Mouse (Mus musculus) granulocyte monocyte progenitor cell, adult 5-6 weeks (primary cell): ENCODE results near the gene Tysnd1. TPM values are rescaled to one million over a fixed set of nuclear protein-coding genes. Genes with fewer than 3 reads are reported as not detected.

Experiments used
- ATAC-seq: replicated peaks from 2 replicates; pipeline ENCODE4 v1.8.0; 2016; ENCODE audit warnings: mild to moderate bottlenecking, moderate TSS enrichment, inconsistent platforms; ENCODE audit not compliant: poor library complexity, severe bottlenecking
- total RNA-seq, 2 experiments: library from RNA; stranded (forward) in 1 of 2; stranded (reverse) in 1 of 2; fragments of 200-712, 200-1000 nt in 1 of 2; fragments of >200 nt in 1 of 2; fragmentation: Nextera tagmentation in 1 of 2; gene quantifications; 2 replicates each; pipeline ENCODE4 v1.2.3; 2014 to 2017

Tysnd1 gene
- total RNA-seq (2014; fragmentation: Nextera tagmentation) (14.7 and 19.2 TPM in 2 replicates), total RNA-seq (2017) (20.3 and 24.8 TPM in 2 replicates)

DNA sequence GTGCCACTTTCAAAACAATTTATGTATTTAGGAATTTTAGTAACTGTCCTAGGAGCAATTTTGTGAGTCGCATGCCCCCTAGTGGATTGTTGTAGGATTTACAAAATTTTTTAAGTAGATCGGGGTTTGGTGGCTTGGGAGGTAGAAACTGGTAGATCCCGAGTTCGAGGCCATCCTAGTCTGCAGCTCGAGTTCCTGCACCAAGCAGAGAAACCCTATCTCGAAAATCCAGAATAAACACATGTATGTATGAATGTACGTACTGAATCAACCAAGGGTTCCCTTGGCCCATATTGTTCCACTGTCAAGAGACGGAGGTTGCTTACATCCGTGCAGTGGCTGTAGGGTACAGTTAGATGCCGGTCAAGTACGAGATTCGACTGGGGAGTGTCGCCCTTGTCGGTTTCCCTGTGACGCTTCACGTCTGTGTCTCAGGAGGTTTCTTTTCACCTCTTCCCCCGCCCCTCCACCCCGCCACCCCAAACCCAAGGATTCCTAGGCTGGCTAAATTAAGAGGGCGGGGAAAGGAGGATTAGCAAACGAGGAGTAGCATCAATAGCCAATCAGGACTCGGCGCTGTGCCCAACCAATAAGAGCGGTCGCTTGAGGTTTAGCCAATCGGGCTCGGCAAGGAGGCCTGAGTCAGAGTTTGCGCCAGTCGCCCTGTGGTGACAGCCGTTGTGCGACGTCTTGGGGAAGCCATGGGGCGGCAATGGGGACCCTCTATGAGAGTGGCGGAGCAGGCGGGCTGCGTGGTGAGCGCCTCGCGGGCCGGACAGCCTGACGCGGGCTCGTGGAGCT is at the start of gene Tysnd1:
Tysnd1 (plus strand) TSS at position 645 of the 801 bp plus-strand sequence.
- peak; percentile 93 for ATAC-seq

DNA sequence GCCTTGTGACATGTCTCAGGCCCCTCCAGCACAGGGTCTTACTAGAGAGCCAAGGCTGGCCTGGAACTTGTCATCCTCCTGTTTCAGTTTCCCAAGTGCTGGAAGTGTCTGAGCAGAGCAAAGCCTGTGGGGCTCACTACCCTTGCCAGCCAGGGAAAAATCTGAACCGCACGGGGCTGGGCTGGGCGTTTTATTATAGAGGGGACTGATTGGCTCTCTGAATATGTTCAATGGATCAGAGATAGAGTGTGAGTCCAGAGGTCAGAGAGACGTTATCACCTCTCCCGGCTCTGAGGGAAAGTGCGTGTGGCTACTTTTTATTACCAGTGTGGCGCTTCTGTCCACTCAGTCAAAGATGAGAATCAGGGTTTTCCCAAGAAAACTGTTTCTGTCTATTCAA is 48.8 kb upstream of the Tysnd1 start:
- ATAC-seq: no peak

DNA sequence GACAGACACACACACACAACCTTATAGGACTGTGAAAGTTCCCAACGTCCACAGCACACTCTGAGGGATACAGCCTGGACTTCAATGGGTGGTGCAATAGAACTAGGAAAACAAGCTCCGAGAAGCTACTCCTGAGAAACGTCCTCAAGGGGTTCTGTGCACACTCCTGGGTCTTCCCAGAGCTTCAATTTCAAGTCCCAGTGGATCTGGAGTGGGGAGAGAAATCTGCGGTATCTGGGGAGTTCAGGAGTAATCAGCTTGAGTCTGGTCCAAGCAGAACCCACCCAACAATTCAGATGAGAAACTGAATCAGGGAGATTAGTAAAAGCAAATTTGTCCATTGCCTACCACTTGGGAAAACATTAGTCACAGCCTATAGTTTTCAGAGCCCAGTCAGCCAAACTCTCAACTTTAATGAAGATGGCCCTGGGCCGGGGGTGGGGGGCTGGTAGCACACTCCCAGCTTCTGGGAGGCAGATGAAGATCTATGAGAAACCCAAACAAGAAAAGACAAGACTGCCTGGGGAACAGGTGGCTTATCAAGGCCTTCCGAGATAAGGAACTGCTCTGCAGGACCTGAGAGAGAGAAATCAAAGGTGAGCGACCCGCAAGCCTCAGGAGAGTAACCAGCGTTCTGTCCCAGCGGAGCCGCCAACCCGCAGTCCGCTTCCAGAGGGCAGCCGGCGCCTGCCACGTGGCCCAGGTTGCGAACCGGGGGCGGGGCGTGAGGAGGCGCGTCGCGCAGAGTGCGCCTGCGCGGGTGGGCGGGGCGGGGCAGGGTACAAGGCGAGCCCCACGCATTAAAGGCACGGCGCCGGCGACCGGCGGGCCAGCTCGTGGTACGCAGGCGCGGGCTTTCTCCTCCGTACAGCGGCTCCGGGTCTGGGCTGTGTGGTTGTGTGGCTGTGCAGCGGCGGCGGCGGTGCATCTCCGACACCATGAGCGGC is 47.3 kb upstream of the Tysnd1 start, which contains the start of gene Ppa1:
Ppa1 (plus strand) TSS at position 763 of the 947 bp plus-strand sequence.
- peak; percentile 86 for ATAC-seq

DNA sequence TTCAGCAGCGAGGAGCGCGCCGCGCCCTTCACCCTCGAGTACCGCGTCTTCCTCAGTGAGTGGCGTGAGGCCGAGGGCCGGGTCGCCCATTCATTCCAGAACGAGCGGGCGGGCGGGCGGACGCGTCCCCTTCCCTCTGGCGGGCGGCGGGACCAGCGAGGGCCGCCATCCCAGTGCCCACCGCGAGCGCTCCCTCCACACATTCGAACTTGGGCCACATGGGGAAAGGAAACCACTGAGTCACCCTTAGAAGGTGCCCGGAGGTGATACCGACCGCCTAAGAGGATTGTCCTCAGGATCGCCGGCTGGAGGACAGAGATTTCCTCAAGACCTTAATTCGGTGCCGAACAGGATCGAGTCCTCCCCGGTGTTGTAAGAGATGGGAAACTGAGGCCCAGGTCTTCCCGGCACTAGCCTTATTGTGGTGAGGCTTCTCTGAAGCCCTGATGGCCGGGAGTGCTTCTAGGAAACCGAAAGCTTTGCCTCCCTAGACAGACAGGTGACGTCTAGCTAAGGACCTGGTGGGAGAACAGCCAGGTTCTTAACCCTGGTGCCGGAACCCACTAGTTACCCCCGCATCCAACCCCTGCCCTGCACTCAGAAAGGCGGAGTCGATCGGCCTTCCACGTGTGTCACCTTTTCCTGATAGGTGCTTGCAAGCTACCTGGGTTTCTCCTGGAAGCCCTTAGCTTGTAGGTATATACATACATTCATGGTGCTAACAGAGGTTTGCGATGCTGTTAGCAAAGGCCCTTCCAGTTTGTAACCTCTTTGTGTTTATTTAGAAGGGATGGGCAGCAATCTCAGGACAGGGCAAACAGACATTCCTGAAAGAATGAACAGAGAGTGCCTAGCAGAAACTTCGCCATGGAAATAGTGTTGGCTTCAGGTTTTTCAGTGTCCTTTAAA is 46.3 kb upstream of the Tysnd1 start:
- peak; percentile 20 for ATAC-seq

DNA sequence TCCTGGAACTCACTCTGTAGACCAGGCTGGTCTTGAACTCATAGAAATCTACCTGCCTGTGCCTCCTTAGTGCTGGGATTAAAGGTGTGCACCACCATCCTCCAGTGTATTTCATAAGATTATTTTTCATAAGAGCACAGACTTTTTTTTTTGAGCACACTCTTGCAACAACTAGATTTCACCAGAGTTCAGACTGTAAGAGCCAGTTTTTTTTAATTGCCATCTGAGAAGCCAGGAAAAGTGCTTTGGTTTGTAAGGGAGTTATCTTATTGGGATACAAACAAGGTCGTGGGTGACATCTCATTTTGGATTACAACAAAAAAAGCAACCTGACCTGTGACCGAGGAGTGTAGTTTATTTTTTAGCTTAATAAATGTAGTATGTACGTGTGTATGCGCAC is 41.2 kb upstream of the Tysnd1 start:
- no peak for ATAC-seq

DNA sequence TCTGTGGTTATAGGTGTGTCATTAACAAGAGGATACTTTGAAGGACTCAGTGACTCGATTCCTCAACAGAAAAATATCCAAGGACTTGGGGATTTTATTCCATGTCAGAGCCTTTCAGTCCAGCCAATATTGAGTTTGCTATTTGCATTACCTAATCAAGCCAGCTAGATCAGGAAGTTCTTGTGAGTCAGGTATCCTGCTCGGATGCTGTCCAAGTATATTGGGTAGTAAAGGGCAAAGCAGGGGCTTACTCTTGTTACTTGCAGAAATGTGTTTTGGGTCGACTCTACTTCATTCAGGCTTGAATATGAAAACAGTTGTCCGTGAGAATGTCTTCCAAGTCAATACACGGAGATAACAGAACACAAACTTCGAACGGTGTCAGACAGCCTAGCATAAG is 40.6 kb upstream of the Tysnd1 start:
- no peak for ATAC-seq

DNA sequence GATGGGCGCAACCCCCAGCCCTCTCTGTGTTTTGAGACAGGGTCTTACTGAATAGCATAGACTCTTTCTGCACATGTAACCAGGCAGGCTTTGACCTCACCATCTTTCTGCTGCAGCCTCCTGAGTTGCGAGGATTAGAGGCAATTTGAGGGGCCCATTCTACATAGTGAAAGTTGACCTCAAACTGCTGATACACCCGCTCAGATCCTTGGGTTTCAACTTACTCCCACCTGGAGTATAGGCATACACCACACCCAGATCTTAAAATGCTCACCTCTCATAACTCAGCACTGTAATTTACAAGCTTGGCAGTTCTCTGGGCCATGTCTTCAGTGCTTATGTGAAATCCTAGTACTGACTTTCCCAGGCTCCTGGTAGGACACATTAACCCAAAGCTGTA is 40.1 kb upstream of the Tysnd1 start:
- no peak for ATAC-seq

DNA sequence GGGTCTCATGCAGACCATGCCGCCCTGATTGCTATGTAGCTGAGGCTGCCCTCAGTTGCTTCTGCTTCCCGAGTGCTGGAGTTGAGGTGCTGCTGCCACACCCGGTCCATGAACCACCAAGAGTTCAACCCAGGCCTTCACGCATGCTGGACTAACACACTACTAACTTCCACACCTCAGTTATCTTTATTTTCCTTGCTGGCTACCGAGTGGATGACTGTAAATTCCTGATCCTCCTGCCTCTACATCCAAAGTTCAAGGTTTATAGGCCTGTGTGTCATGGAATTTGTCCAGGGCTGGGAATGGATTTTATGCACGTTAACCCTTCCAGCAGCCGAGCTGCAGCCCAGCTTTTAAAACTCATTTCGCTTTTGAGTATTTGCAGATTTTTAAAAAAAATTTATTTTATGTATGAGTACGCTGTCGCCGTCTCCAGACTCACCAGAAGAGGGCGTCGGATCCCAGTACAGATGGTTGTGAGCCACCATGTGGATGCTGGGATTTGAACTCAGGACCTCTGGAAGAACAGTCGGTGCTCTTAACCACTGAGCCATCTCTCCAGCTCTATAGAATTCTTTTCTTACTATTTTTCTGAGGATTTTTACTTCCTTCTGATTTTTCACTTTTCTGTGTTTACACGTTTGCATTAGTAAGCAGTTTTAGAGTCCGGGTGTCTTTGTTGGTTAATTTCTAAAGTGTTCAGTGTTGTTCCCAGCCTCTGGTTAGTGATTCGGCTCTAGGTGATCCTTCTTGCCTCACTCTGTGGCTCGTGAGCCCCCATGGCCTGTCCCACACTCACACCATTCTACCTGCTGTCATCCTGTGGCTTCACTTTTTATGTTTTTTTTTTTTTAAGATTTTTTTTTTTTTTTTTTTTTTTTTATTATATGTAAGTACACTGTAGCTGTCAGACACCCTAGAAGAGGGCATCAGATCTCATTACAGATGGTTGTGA is 38.1 kb upstream of the Tysnd1 start:
- no peak for ATAC-seq

DNA sequence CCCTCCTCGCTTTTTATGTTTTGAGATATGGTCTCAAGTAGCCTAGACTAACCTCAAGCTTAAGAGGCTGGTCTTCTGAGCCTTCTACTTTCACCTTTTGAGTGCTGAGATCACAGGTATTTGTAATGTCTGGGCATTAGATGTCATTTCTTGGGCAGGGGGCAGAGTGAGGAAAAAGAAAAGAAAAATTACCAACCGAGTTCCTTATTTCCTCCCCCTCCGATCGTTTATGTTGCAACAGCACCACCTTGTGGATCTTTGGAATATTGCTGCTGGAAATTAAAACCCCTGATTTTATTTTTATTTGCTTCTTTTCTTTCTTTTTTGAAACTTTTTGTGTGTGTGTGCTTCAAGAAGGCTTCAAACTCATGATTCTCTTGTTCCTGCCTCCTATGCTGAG is 37.3 kb upstream of the Tysnd1 start:
- ATAC-seq: peak; percentile 66

DNA sequence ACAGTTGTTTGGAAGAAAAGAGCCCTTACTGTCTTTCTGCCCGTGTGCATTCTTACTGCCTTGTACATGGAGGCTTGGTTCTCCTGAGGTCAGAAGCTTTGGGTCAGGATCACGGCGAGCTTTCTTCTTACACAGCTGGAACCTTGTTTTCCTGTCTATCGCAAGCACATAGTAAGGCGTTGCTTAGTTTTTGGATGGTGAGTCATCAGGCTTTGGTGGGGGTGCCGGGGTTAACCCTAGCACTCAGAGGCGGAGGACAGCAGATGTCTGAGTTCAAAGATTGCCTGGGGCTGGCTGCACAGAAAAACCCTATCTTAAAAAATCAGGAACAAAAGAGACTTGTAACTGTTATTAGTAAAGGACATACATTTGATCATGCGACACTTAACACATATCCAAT is 33.4 kb upstream of the Tysnd1 start:
- ATAC-seq: no peak

DNA sequence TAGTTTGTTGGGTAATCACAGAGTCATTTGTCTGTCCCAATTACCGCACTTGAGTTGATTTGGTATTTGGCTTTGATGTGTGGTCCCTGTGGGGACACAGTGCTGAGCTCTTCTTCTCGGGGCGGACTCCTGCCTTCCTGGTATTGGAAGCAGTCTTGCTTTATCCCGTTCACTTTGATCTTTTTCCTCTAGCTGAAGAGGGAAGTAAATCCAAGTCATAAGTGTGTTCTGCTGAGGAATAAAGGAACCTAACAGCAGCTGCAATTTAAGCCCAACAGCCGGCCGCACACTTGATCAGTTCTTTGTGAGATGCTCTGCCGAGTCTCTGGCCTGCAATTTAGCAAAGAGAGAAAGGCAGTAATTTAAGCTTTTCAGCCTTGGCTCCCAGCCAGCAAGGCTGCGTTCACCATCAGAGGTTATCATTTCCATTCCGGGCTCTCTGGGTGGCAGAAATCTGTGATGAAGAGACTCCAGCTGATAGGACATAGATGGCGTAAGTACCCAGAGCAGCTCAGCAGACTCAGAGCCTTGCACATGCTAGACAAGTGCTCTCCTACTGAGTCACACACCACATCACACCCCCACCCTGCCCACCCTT is 32.8 kb upstream of the Tysnd1 start:
- ATAC-seq: no peak

DNA sequence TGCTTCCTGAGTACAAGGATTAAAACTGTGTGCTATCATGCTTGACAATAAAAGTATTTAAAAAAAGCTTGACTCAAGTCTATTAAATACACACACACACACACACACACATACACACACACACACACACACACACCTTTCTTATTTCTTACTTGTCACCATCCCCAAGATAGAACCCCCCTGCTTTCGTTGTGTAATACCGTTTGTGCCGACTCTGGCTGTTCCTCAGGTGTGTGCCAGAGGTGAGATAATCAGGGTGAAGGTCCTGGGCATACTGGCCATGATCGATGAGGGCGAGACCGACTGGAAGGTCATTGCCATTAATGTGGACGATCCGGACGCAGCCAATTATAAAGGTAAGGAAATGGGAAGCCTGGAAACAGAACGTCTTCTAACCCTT is 30.2 kb upstream of the Tysnd1 start:
- ATAC-seq: no peak

DNA sequence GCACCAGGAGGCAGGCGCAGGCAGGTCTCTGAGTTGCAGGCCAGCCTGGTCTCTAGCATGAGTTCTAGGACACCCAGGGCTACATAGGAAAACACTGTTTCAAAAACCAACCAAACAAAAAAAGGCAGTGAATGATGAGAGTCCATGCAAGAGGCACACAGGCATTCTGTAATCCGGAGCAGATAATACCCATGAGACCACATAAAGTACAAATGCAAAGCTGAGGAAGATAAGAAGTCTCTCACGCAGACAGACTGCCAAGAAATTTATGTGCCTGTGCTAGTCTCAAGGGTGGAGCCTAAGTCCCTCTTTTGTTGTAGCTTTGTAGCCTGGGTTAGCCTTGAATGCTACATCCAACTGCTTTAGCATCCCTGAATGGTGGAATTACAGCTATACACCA is 29.7 kb upstream of the Tysnd1 start:
- no peak for ATAC-seq

DNA sequence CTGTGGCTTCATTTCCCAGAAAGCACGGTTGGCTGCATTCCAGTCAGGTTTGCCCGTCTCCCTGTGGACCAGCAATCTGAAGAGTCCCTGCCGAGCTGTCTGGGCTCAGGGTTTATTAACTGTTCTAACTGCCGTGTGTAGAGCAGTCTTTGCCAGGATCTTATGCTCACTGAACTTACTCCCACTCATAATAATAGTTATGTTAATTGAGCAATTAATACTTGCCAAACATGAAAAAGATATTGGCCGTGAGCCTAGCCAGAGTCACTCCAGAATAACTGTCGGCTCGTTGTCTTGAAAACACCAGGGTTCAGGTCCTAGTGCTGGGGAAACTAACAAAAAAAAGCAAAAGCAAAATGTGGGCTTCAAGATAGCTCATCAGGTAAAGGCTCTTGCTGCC is 26.0 kb upstream of the Tysnd1 start:
- ATAC-seq: no peak

DNA sequence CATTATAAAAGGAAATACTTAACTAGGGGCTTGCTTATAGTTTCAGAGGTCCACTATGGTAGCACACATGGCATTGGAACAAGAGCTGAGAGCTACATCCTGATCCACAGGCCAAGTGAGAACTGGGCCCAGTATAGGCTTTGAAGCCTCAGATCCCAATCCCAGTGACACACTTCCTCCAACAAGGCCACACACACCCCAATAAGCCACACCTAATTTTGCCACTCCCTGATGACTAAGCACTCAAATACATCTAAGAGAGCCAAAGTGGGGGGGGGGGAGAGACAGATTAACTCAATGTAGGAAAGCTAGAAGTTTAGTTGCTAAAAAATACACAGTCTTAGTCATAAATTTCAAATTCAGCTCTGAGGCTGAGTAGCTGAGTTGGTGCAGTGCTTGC is 25.4 kb upstream of the Tysnd1 start:
- no peak for ATAC-seq

DNA sequence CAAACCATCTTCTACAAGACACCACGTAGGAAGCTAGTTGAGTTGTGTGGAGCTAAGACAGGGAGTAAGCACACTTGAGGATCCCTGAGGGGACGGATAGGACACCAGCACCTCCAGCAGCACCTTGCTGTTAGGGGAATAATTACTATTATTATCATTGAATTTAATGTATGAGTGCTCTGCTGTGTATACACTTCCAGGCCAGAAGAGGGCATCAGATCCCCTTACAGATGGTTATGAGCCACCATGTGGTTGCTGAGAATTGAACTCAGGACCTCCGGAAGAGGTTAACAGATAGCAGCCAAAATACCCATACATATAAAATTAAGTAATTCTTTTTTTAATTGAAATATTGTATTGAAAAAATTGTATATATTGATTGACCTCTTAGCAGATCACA is 24.6 kb upstream of the Tysnd1 start:
- peak; percentile 40; the same call in 1 of the 2 replicates for ATAC-seq

DNA sequence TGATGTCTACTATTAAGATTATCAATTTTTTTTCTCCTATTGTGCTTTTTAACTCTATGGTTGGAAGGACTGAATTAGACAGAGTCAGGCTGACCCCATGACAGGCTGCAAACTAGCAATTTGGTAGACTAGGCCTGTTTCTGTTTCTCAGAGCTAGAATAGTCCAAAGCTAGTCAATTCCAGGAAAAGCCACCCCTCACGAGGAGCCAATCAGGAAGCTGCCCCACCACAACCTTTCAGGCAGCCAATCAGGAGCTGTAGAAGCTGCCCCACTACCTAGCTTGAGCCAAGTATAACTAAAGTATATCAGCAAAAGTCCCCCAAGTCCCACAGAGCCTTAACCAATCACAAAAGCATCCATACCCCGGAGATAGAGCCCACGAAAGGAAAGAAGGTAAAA is 19.4 kb upstream of the Tysnd1 start:
- ATAC-seq: no peak

DNA sequence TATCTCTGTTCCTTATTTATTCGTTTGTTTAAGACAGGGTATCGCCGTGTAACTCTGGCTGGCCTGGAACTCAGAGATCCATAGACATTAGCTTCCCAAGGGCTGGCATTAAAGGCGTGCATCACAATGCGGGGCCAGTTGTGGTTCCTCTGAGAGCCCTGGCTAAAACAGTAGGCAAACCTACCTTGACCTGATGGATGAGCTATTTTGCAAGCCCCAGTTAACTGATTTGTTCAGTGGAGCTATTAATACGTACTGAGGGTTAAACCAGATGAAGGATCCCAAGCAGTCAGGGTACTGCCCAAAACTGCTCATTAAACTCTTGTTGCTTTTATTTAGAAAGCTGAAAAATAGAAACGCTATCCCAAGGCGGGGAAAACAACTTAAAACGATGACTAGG is 15.8 kb upstream of the Tysnd1 start:
- 0 out of 2 replicates have a peak, but pooled peaks have one; percentile 1 for ATAC-seq
